Mouse (Mus musculus): ENCODE measurements around the gene B230104I21Rik. TPM values are rescaled to one million over a fixed set of nuclear protein-coding genes. Genes with fewer than 3 reads are reported as not detected.

The B230104I21Rik gene
- polyA plus RNA-seq, 1 experiment from 2014 or later, result 0.23 TPM

DNA sequence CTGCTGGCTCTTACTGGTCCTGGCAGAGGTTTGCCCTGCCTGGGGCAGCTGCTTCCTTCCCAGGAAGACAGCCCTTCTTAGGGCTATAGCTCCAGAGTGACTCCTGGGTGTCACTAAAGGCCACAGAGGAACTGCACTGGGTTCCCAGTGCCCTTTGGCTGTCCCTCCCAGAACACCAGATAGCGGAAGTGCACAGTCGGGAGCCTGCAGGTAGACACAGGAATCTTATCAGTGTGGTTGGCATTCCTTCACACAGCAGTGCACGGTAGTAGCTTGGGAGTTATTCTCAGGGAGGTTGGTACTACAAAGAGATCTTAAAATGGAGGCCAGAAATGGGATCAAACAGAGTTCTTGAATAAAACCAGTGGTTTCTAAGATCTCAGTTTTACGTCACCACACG lies 22.4 kb downstream of the B230104I21Rik start:
- Histone ChIP-seq H3K9ac (no peak overlapping the region), H3K9me3 (no peaks in the 10 kb centered on the region), H3K4me2 (no peak overlapping the region), H3K36me3 (replicated peaks) (peaks cover 8% of the 10 kb centered on the region; the same call in 1 of the 2 replicates), H3K4me1 (peaks cover 24% of the 10 kb centered on the region), H3K4me3 (replicated peaks) (no peak overlapping the region), H3K27me3 (peaks cover 3% of the 10 kb centered on the region; the same call in 1 of the 2 replicates), H3K27ac (no peak overlapping the region)
- WGBS, result 77% methylated on average over 5 of the region's 5 CpGs
- no peak for ATAC-seq (ENCODE audit: low FRiP score)

DNA sequence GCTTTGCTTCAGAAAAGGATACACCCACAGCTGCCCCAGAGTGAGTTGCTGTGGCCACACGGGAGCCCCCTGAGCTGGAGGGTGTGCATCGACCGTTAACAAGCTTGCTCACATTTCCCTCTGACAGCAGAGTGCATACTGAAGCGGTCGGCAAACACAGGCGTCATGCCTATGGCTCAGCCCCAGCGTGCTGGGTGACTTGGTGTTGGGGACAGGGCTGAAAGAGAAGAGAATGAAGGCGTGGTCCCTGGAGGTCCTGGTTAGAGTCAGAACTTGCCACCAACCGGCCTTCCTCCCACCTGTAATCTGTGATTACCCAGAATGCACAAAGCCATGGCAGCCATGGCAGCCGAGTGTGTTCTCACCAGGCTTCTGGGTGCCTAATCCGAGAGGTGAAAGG lies 22.9 kb downstream of the B230104I21Rik start:
- H3K36me3 ChIP-seq (replicated peaks), result peaks cover 8% of the 10 kb centered on the region; the same call in 1 of the 2 replicates
- peaks cover 7% of the 10 kb centered on the region; the same call in 1 of the 2 replicates for H3K27me3 ChIP-seq

DNA sequence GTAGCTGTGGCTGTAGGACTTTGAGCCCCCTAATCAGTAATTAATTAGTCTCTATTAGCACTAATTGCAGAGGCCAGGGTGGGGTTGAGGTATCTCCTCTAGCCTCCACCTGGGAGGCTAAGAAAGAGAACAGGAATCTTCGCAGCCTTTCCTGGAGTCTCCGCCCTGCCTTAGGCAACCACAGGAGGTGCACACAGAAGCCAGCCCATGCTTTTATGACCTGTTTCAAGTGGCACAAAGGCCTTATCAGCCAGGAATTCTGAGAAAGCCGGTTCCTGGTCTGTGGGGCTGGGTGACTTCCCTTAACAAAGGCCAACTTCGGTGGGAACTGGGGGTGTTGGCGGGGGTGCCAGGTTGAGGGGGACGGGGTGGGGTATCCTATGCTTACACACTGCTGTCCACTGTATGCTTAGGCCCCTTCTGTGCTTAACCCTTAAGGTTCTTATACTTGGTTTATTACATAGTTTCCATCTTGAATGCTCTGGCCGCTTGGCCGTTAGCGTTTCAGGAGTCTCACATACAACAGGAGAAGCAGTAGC lies 23.9 kb downstream of the B230104I21Rik start:
- Histone ChIP-seq H3K27ac (no peak overlapping the region), H3K36me3 (replicated peaks) (peaks cover 9% of the 10 kb centered on the region; the same call in 1 of the 2 replicates), H3K4me1 (peaks cover 24% of the 10 kb centered on the region), H3K4me2 (no peak overlapping the region), H3K27me3 (peaks cover 8% of the 10 kb centered on the region; the same call in 1 of the 2 replicates), H3K9ac (no peak overlapping the region), H3K9me3 (no peaks in the 10 kb centered on the region), H3K4me3 (replicated peaks) (no peak overlapping the region)
- 73% methylated on average over 9 of the region's 9 CpGs for WGBS
- ATAC-seq (ENCODE audit: low FRiP score), result no peak

More for the DNA sequence above, 22.9 kb downstream of the B230104I21Rik start:
- Histone ChIP-seq H3K9me3 (no peaks in the 10 kb centered on the region), H3K4me2 (no peak overlapping the region), H3K27ac (no peak overlapping the region), H3K4me3 (replicated peaks) (no peak overlapping the region), H3K9ac (no peak overlapping the region), H3K4me1 (peaks cover 24% of the 10 kb centered on the region)
- 50% methylated on average over 11 of the region's 11 CpGs for WGBS
- no peak for ATAC-seq (ENCODE audit: low FRiP score)

DNA sequence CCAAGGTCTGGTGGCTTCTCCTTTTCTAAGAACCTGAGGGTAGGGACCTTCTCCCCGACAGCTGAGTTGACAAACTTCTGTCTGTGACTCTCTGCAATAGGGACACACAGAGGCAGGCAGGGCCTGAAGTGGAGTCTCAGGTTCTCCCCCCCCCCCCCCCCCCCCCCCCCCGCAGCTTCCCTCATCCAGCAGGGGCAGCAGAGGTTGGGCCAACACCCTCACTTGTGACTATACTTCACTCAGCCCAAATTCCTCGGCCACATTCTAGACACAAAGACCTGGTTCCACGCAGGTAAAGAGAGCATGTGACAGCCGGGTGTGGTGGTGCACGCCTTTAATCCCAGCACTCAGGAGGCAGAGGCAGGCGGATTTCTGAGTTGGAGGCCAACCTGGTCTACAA lies 24.5 kb downstream of the B230104I21Rik start:
- no peak for ATAC-seq (ENCODE audit: low FRiP score)
- 93% methylated on average over 6 of the region's 7 CpGs for WGBS
- peaks cover 10% of the 10 kb centered on the region; the same call in 1 of the 2 replicates for H3K36me3 ChIP-seq (replicated peaks)
- H3K27me3 ChIP-seq, result peaks cover 8% of the 10 kb centered on the region; the same call in 1 of the 2 replicates
- H3K4me3 ChIP-seq (replicated peaks), result no peak overlapping the region
- peaks cover 25% of the 10 kb centered on the region for H3K4me1 ChIP-seq
- H3K4me2 ChIP-seq, result no peak overlapping the region
- no peaks in the 10 kb centered on the region for H3K9me3 ChIP-seq
- H3K27ac ChIP-seq, result no peak overlapping the region
- no peak overlapping the region for H3K9ac ChIP-seq

DNA sequence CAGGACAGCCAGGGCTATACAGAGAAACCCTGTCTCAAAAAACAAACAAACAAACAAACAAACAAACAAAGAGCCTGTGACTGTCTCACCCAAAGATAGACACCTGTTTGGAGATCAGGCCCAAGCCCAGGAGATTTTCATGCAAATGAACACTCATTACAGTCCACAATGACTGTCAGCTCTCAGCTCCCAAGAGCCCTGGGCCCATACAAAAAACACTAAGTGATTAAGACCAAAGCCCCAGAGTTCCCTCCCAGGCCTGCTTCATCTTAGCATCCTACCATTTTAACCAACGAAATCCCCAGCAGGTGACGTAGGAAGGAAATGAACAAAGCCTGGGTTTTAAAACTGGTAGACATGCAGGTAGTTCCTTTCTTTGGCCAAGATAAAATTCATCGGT lies 24.9 kb downstream of the B230104I21Rik start:
- Histone ChIP-seq H3K27me3 (peaks cover 8% of the 10 kb centered on the region; the same call in 1 of the 2 replicates), H3K36me3 (replicated peaks) (peaks cover 13% of the 10 kb centered on the region; the same call in 1 of the 2 replicates), H3K9ac (no peak overlapping the region), H3K9me3 (no peaks in the 10 kb centered on the region), H3K4me3 (replicated peaks) (no peak overlapping the region), H3K27ac (no peak overlapping the region), H3K4me2 (no peak overlapping the region), H3K4me1 (peaks cover 28% of the 10 kb centered on the region)
- ATAC-seq (ENCODE audit: low FRiP score), result no peak
- 66% methylated on average over 3 of the region's 3 CpGs for WGBS

DNA sequence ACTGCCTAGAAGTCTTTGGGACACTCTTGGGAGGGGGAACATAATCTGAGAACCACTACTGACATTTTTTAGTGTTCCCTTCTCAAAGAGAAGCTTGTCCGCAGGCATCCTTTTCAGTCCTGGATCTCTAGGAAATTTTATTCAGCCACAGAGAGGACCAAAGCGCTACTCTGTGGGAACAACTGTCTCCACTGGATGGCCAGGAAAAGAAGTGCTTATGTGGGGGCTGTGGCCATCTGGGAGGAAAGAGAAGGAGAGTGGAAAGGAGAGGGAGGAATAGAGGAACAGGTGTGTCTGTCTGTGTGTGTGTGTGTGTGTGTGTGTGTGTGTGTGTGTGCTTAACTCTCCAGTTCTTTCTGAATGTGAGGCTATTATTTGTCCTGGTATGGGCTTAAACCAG lies 28.8 kb downstream of the B230104I21Rik start:
- Histone ChIP-seq H3K27me3 (0 out of 2 replicates have a peak, but pooled peaks cover 6% of the 10 kb centered on the region), H3K9ac (no peak overlapping the region), H3K4me1 (peaks cover 24% of the 10 kb centered on the region), H3K36me3 (replicated peaks) (0 out of 2 replicates have a peak, but pooled peaks cover 18% of the 10 kb centered on the region), H3K27ac (no peak overlapping the region), H3K9me3 (no peaks in the 10 kb centered on the region), H3K4me2 (no peak overlapping the region), H3K4me3 (replicated peaks) (no peak overlapping the region)
- no peak for ATAC-seq (ENCODE audit: low FRiP score)
- 94% methylated on average over 2 of the region's 2 CpGs for WGBS

DNA sequence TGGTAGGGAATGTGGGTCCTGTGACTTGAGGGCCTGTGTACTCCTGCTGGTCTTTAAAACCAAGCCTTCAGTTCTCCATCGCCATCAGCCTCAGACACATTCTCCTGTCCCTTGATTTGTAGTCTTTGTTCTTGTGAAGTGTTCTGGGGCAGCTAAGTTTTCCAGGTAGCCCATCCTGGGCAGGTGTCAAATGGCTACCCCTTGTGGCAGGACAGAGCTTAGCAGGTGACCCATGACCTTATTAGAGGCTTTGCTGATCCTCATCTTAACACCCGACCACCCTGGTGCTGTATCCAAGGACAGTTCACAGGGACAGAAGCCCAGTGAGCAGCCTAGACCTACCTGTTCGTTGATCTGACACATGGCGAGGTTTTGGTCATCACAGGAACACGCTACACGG lies 30.9 kb downstream of the B230104I21Rik start:
- peaks cover 6% of the 10 kb centered on the region; the same call in 1 of the 2 replicates for H3K27me3 ChIP-seq
- H3K4me3 ChIP-seq (replicated peaks), result no peak overlapping the region
- H3K36me3 ChIP-seq (replicated peaks), result 0 out of 2 replicates have a peak, but pooled peaks cover 18% of the 10 kb centered on the region
- 87% methylated on average over 6 of the region's 6 CpGs for WGBS
- H3K4me1 ChIP-seq, result peaks cover 15% of the 10 kb centered on the region
- no peak overlapping the region for H3K9ac ChIP-seq
- H3K27ac ChIP-seq, result no peak overlapping the region
- ATAC-seq (ENCODE audit: low FRiP score), result no peak
- H3K9me3 ChIP-seq, result no peaks in the 10 kb centered on the region
- H3K4me2 ChIP-seq, result no peak overlapping the region

DNA sequence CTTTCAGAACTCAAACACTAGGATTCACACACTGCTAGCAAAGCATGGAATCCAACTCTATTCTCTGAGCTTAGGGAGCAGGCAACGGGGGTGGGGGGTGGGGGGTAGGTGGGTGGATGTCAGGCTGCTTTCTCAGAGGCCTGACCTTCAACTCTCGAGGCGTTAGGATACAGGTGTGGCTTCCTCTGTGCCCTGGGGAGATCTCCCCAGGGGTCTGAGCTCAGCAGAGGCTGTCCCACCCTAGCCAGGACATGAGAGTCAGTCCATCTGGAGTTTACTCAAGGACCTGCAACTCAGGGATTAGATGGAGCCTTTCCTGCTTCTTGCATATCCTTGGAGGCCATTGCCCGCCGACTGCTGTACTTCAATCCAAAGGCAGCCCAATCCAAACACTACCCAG lies 33.2 kb downstream of the B230104I21Rik start:
- ATAC-seq (ENCODE audit: low FRiP score), result no peak
- peaks cover 17% of the 10 kb centered on the region for H3K4me1 ChIP-seq
- H3K9ac ChIP-seq, result no peak overlapping the region
- H3K27ac ChIP-seq, result no peak overlapping the region
- H3K4me3 ChIP-seq (replicated peaks), result no peak overlapping the region
- no peak overlapping the region for H3K4me2 ChIP-seq
- no peaks in the 10 kb centered on the region; the same call in 1 of the 2 replicates for H3K27me3 ChIP-seq
- H3K9me3 ChIP-seq, result no peaks in the 10 kb centered on the region
- H3K36me3 ChIP-seq (replicated peaks), result 0 out of 2 replicates have a peak, but pooled peaks cover 17% of the 10 kb centered on the region
- 85% methylated on average over 5 of the region's 5 CpGs for WGBS

GRCm38 (mm10) chr4:154370841-154371240 lies 34.9 kb downstream of the B230104I21Rik start:
- 0 out of 2 replicates have a peak, but pooled peaks cover 6% of the 10 kb centered on the region for H3K36me3 ChIP-seq (replicated peaks)
- no peaks in the 10 kb centered on the region for H3K9me3 ChIP-seq
- H3K4me3 ChIP-seq (replicated peaks), result no peak overlapping the region
- 87% methylated on average over 8 of the region's 8 CpGs for WGBS
- H3K4me1 ChIP-seq, result peaks cover 13% of the 10 kb centered on the region
- no peaks in the 10 kb centered on the region; the same call in 1 of the 2 replicates for H3K27me3 ChIP-seq
- no peak overlapping the region for H3K9ac ChIP-seq
- H3K4me2 ChIP-seq, result no peak overlapping the region
- no peak for ATAC-seq (ENCODE audit: low FRiP score)
- H3K27ac ChIP-seq, result no peak overlapping the region

DNA sequence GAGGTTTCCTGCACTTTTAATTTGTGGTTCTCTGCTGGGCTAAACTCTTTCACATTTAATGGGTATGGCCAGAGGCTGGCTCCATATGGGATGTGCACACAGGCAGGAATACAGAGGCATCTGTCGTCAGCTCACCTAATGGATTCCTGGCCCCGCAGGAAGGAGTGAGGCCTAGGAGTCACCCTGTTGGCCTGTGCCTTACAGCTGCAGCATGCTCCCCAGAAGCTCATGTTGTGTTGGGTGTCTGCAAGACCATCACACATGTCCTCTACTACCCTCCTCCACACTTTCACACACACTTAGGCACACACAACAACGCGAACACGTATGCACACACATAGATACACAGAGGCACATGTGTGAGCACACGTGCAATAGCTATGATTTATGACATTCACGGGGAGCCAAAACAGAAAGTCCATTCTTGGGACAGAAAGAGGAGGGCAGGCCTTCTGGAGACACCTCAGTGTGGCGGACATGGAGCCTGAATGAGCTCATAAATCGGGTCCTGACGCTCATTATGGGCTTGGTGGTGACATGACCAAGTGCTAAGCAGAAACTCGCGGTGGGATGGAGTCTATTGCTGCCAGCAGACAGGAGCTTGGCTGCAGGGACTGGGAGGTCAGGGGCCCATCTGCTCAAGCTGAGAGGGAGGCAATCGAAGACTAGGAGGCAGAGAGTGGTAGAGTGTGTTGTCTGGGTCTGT lies 35.8 kb downstream of the B230104I21Rik start:
- Histone ChIP-seq H3K9me3 (no peaks in the 10 kb centered on the region), H3K4me2 (no peak overlapping the region), H3K27me3 (no peaks in the 10 kb centered on the region; the same call in 1 of the 2 replicates), H3K9ac (no peak overlapping the region), H3K27ac (no peak overlapping the region), H3K36me3 (replicated peaks) (0 out of 2 replicates have a peak, but pooled peaks cover 3% of the 10 kb centered on the region), H3K4me3 (replicated peaks) (no peak overlapping the region), H3K4me1 (peaks cover 6% of the 10 kb centered on the region; the same call in 1 of the 2 replicates)
- WGBS, result 82% methylated on average over 13 of the region's 13 CpGs
- ATAC-seq (ENCODE audit: low FRiP score), result no peak

GRCm38 (mm10) chr4:154375939-154376625 lies 40.2 kb downstream of the B230104I21Rik start:
- Histone ChIP-seq H3K36me3 (replicated peaks) (no peaks in the 10 kb centered on the region), H3K4me2 (no peak overlapping the region), H3K27ac (no peak overlapping the region), H3K9ac (no peak overlapping the region), H3K4me1 (peaks cover 6% of the 10 kb centered on the region; the same call in 1 of the 2 replicates), H3K4me3 (replicated peaks) (no peak overlapping the region), H3K9me3 (no peaks in the 10 kb centered on the region), H3K27me3 (no peaks in the 10 kb centered on the region)
- 90% methylated on average over 10 of the region's 10 CpGs for WGBS
- ATAC-seq (ENCODE audit: low FRiP score), result no peak

- no peak for ATAC-seq (ENCODE audit: low FRiP score)
These were observed 42.9 kb downstream of the B230104I21Rik start for GRCm38 (mm10) chr4:154378876-154379275.

More at GRCm38 (mm10) chr4:154378876-154379275, 42.9 kb downstream of the B230104I21Rik start:
- no peak overlapping the region for H3K27ac ChIP-seq
- H3K4me3 ChIP-seq (replicated peaks), result no peak overlapping the region
- H3K4me1 ChIP-seq, result no peaks in the 10 kb centered on the region
- no peak overlapping the region for H3K9ac ChIP-seq
- no peaks in the 10 kb centered on the region for H3K27me3 ChIP-seq
- H3K36me3 ChIP-seq (replicated peaks), result no peaks in the 10 kb centered on the region
- H3K9me3 ChIP-seq, result no peaks in the 10 kb centered on the region
- WGBS, result 96% methylated on average over 2 of the region's 2 CpGs
- no peak overlapping the region for H3K4me2 ChIP-seq
